Mouse (Mus musculus) ES-E14 (cell line): Measurements from ENCODE around the gene Gstm4.

Experiments used
- HCFC1 ChIP-seq: IDR thresholded peaks from 2 replicates; pipeline ENCODE4 v1.6.1; 2012; ENCODE audit warnings: low read length, inconsistent platforms, borderline replicate concordance; ENCODE audit not compliant: insufficient read depth
- ZNF384 ChIP-seq: IDR thresholded peaks from 2 replicates; pipeline ENCODE4 v1.6.1; 2012; ENCODE audit warnings: low read depth, low read length, inconsistent platforms

- TF ChIP-seq ZNF384 (no peak), HCFC1 (no peak)
These were observed 16.7 kb upstream of the Gstm4 start for GRCm38 (mm10) chr3:108061420-108061819.
